ENCODE assay signal across 22 mouse cellular contexts in genomic region chr13:94646326-94646725, GRCm38 (mm10).
DNase-seq lines count a peak whose midpoint lies in the region; ATAC-seq and TF ChIP-seq lines count a peak whose summit lies in the region.
"Had no signal": no experiment of that assay in that cellular context is flagged by ENCODE, and none has a peak within 500 bp of the region (broad histone marks: within the 10 kb centered on the region; RNA-seq: fewer than 3 reads in every experiment).

No protein-coding gene starts in this region.

- peaks cover 8 to 26% of the 10 kb centered on the region in 2 experiments for H3K4me1 ChIP-seq in ES-E14 (ENCODE audit: control insufficient read depth in 2 of 2, insufficient read depth in 2 of 2, low read length in 2 of 2, poor library complexity in 1 of 2)
- no peaks in the 10 kb centered on the region for H3K4me1 ChIP-seq in brown adipose tissue, adult 24 weeks (ENCODE audit: control insufficient read depth, insufficient read depth, insufficient read length, low read length)
- no peaks in the 10 kb centered on the region for H3K4me1 ChIP-seq in hindbrain, embryonic 16.5 days (ENCODE audit: control insufficient read depth, insufficient read depth, low read depth, low read length)
- H3K4me1 ChIP-seq: embryonic facial prominence, embryonic 15.5 days had no signal

- H3K9me3 ChIP-seq in ES-E14 (ENCODE audit: control insufficient read depth, insufficient read depth, low read depth, low read length) = no peaks in the 10 kb centered on the region
- H3K9me3 ChIP-seq in hindbrain, embryonic 16.5 days (ENCODE audit: control insufficient read depth, low read length) = no peaks in the 10 kb centered on the region
- H3K9me3 ChIP-seq: embryonic facial prominence, embryonic 12.5 days; embryonic facial prominence, embryonic 15.5 days; heart, embryonic 12.5 days; heart, embryonic 15.5 days had no signal

- no peak for ATAC-seq in hindbrain, embryonic 16.5 days
- ATAC-seq: CD4-positive, CD25-positive, alpha-beta regulatory T cell, adult 4 months; forebrain, embryonic 14.5 days; forebrain, postnatal 0 days had no signal

- DNase-seq in testis, postnatal 10 days (ENCODE audit: low spot score) = peak; percentile 26
- DNase-seq in testis, postnatal 14 days (ENCODE audit: low spot score) = no peak
- DNase-seq in ES-E14 (ENCODE audit: low read depth, low spot score) = no peak
- no peak for DNase-seq in ovary, postnatal 36 days (ENCODE audit: low spot score)
- DNase-seq: cerebellum, adult 11 months; cerebellum, adult 2 months; cerebellum, adult 9-11 months; cerebellum, postnatal 25 days; forebrain, postnatal 0 days; gastrocnemius, adult 2 months; gastrocnemius, postnatal 14 days; heart, postnatal 10 days; heart, postnatal 4 days had no signal

- no peaks in the 10 kb centered on the region for H3K36me3 ChIP-seq in ES-E14 (ENCODE audit: control insufficient read depth, insufficient read depth, low read length, poor library complexity, severe bottlenecking)
- H3K36me3 ChIP-seq in hindbrain, embryonic 16.5 days (ENCODE audit: control insufficient read depth, insufficient read depth, low read length) = no peaks in the 10 kb centered on the region
- H3K36me3 ChIP-seq: embryonic facial prominence, embryonic 12.5 days; embryonic facial prominence, embryonic 15.5 days; heart, embryonic 12.5 days; heart, embryonic 15.5 days had no signal

- in situ Hi-C loops in ES-E14 (cut with MboI; ENCODE audit: low sequenced_read_pairs in 2 of 2, unreplicated experiment in 2 of 2) = no loop called here

- no peak overlapping the region for H3K4me3 ChIP-seq in ES-E14 (ENCODE audit: insufficient read depth in 1 of 2, low read depth in 1 of 2, low read length in 2 of 2, poor library complexity in 1 of 2, severe bottlenecking in 1 of 2)
- peak overlapping the region; percentile 15 for H3K4me3 ChIP-seq in brown adipose tissue, adult 24 weeks (ENCODE audit: insufficient read depth, low read depth, low read length)
- H3K4me3 ChIP-seq in hindbrain, embryonic 16.5 days (ENCODE audit: low read length) = no peak overlapping the region
- H3K4me3 ChIP-seq: embryonic facial prominence, embryonic 12.5 days; embryonic facial prominence, embryonic 15.5 days; gastrocnemius, adult 2 months; heart, embryonic 12.5 days; heart, embryonic 15.5 days had no signal

- H3K27me3 ChIP-seq in hindbrain, embryonic 16.5 days (replicated peaks; ENCODE audit: control insufficient read depth, insufficient read depth, low read length) = no peaks in the 10 kb centered on the region
- H3K27me3 ChIP-seq: embryonic facial prominence, embryonic 15.5 days; heart, embryonic 12.5 days had no signal

- H3K9ac ChIP-seq in ES-E14 (ENCODE audit: insufficient read depth, low read depth, low read length, poor library complexity, severe bottlenecking) = no peak overlapping the region
- no peak overlapping the region for H3K9ac ChIP-seq in hindbrain, embryonic 16.5 days (ENCODE audit: low read depth, low read length)
- H3K9ac ChIP-seq: embryonic facial prominence, embryonic 12.5 days; embryonic facial prominence, embryonic 15.5 days; forebrain, postnatal 0 days; heart, embryonic 12.5 days; heart, embryonic 15.5 days; hindbrain, embryonic 14.5 days had no signal

- WGBS in hindbrain, embryonic 16.5 days = 88% methylated on average over 2 of the region's 2 CpGs

- peak overlapping the region; percentile 18; the same call in 1 of the 2 replicates for H3K27ac ChIP-seq in ES-E14 (ENCODE audit: insufficient read depth, low read depth, low read length, poor library complexity, severe bottlenecking)
- no peak overlapping the region for H3K27ac ChIP-seq in brown adipose tissue, adult 24 weeks (replicated peaks; ENCODE audit: low read depth, low read length)
- no peak overlapping the region for H3K27ac ChIP-seq in hindbrain, embryonic 16.5 days (ENCODE audit: low read depth, low read length)
- H3K27ac ChIP-seq: embryonic facial prominence, embryonic 12.5 days; embryonic facial prominence, embryonic 15.5 days; gastrocnemius, adult 2 months; heart, embryonic 15.5 days; hindbrain, embryonic 14.5 days had no signal

- no peak overlapping the region for H3K4me2 ChIP-seq in hindbrain, embryonic 16.5 days (ENCODE audit: low read length)
- H3K4me2 ChIP-seq: embryonic facial prominence, embryonic 12.5 days; embryonic facial prominence, embryonic 15.5 days; heart, embryonic 12.5 days; hindbrain, embryonic 14.5 days had no signal

TF ChIP-seq in ES-E14, 5 proteins besides CTCF, POLR2A, EP300 and RAD21:
- TF ChIP-seq CHD2 (IDR thresholded peaks at IDR 0.05; ENCODE audit: low read depth, low read length) (no peak), MAFK (IDR thresholded peaks at IDR 0.05; ENCODE audit: insufficient read depth, low read depth, low read length) (no peak), ZC3H11A (IDR thresholded peaks at IDR 0.05; ENCODE audit: borderline replicate concordance, low read depth, low read length) (no peak), HCFC1 (IDR thresholded peaks at IDR 0.05; ENCODE audit: borderline replicate concordance, insufficient read depth, low read length) (no peak), ZNF384 (IDR thresholded peaks at IDR 0.05; ENCODE audit: low read depth, low read length) (no peak)
